Mouse (Mus musculus) heart, adult 2 months (tissue): ENCODE data around the gene Hes5.

Source experiments
- CTCF ChIP-seq: fragments of 200-600 bp; IDR thresholded peaks from 2 replicates; pipeline ENCODE4 v1.8.1; 2022; ENCODE audit warnings: antibody characterized with exemption, mild to moderate bottlenecking, moderate library complexity
- EP300 ChIP-seq: fragments of 200-500 bp; IDR thresholded peaks from 2 replicates; pipeline ENCODE4 v1.6.1; 2011; ENCODE audit warnings: low read depth, low read length, control low read depth; ENCODE audit not compliant: insufficient read depth
- POLR2A ChIP-seq: fragments of 200-500 bp; IDR thresholded peaks from 2 replicates; pipeline ENCODE4 v1.6.1; 2011; ENCODE audit warnings: mild to moderate bottlenecking, low read depth, low read length, control low read depth; ENCODE audit not compliant: insufficient read depth

DNA sequence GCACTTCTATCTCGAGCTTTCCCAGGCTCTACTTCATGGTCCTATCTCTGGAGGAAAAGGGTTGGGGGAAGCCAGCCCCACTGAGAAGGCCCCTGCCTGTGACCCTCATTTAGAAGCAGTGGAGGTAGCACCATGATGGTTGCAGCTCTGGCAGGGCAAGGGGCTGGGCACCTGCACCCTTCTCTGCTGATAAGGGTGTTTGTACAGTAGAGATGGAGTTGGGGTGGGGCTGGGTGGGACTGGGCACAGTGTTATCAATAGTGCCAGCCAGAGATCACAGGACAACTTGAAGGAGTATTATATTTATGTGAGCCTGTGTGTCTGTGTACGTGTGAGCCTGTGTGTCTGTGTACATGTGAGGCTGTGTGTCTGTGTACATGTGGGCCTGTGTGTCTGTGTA, 49.1 kb upstream of the Hes5 start:
- TF ChIP-seq CTCF, result no peak
- TF ChIP-seq EP300, result no peak
- no peak for TF ChIP-seq POLR2A
